Mouse (Mus musculus) left cerebral cortex, adult 2 months (tissue): Measurements from ENCODE around the gene Ino80b. TPM values are rescaled to one million over a fixed set of nuclear protein-coding genes. Genes with fewer than 3 reads are reported as not detected.

Experiments used
- DNase-seq, 2 experiments: peaks; one replicate each; pipeline ENCODE4 v3.0.0; 2021 to 2022; ENCODE audit warnings: low spot score in 2 of 2, mixed read lengths in 1 of 2; ENCODE audit errors: extremely low spot score in 1 of 2
- H3K27ac ChIP-seq: fragments of 200-600 bp; 2 replicates; pipeline ENCODE4 v1.8.1; 2022
- H3K4me3 ChIP-seq: fragments of 200-600 bp; 2 replicates; pipeline ENCODE4 v1.8.1; 2022
- CTCF ChIP-seq: fragments of 200-600 bp; IDR thresholded peaks from 2 replicates; pipeline ENCODE4 v1.8.1; 2022; ENCODE audit warnings: antibody characterized with exemption, mild to moderate bottlenecking, moderate library complexity
- intact Hi-C: fragments of 180-260 bp; cut with DNase I; formaldehyde crosslinking; loops from one replicate; pipeline ENCODE4 v1.15.1; 2025
- total RNA-seq, 2 experiments: library from RNA; stranded (reverse); gene quantifications; 2 replicates each; pipeline ENCODE4 v1.2.3; 2021

The Ino80b gene
- total RNA-seq, 2 experiments from 2014 or later = 19.9 to 22.2 TPM

GRCm38 (mm10) chr6:83115011-83115671 is 10.1 kb downstream of the Ino80b start, which contains the start of gene Mogs:
Mogs (plus strand) TSS chr6:83115496.
- peak within 1 kb of the TSS; percentile 60 for H3K4me3 ChIP-seq
- peak within 1 kb of the TSS; percentile 92 for H3K27ac ChIP-seq
- peak; percentile 50 for TF ChIP-seq CTCF
- intact Hi-C loops = loop anchor here (2.0 kb wide), 1 partner anchor 42 kb away; the partner anchor contains the start of genes 1700003E16Rik and Wdr54
- DNase-seq = peak; percentile 91 to 95

DNA sequence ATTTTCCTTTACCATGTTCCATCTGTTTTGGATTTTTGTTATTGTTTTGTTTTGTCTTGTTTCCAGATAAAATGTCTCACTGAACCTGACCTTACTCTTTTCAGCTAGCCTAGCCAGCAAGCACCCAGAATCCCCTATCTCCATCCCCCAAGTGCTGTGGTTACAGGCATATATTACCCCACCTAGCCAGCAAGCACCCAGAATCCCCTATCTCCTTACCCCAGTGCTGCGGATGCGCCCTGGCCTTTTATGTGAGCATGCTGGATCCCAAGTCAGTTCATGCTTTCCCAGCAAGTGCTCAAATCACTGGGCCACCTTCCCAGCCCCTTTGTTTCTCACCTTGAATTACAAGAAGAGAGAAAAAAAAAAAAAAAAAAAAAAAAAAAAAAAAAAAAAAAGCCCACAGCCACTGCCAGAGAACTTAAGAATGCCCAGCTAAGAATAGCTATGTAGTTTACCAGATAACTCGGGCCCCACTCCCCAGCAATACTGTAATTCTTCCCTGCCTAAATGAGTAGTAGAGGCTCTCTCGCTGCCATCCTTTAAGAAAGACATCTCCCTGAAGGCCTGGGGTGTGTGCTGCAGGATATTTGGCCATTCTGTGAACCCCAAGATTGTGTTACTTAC is 13.6 kb downstream of the Ino80b start:
- H3K4me3 ChIP-seq = no peak overlapping the region
- TF ChIP-seq CTCF = no peak
- intact Hi-C loops = no loop called here
- no peak overlapping the region for H3K27ac ChIP-seq
- no peak for DNase-seq

GRCm38 (mm10) chr6:83108762-83109668 is 16.2 kb downstream of the Ino80b start, which contains the start of gene Mrpl53:
Mrpl53 (plus strand) TSS chr6:83109040.
- peak within 1 kb of the TSS; percentile 94 for H3K27ac ChIP-seq
- no peak; the same call in 1 of the 2 replicates for TF ChIP-seq CTCF
- H3K4me3 ChIP-seq = peak within 1 kb of the TSS; percentile 98
- DNase-seq = peak; percentile 82 to 84
- intact Hi-C loops = loop anchor here (2.0 kb wide), 1 partner anchor 34 kb away; no protein-coding TSS in a partner anchor

DNA sequence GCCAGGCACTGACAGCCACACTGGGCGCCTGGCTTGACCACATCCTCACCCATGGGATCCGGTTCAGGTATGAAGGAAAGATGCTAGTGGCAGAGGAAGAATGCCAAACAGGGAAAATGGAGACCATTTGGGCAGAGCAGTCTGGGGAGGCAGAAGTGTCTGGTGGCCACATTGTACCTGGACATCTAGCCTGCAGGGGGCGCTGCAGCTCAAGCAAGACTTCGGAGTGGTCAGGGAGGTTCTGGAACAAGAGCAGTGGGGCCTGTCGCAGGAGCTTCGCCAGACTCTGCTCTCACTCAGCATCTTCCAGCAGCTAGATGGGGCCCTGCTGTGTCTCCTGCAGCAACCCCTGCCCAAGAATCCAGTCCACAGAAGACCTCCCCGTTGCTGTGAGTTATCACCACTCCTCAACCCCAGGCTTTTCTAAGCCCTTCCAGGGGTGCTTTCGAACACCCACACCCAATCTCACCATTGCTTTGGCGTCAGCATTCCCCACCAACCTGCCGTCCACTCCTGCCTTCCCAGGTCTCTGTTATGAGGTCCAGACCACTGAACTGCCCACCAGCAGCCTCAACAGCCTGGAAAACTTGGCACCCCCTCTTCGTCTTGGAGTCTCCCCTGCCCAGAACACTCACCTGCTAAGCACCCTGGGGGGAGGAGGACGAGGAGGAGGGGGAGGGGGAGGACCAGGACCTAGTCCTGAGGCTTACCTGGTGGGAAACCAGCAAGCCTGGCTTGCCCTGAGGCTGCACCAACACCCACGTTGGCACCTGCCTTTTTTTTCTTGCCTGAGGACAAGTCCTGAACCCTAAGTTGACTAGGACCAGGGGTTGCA is 17.4 kb downstream of the Ino80b start:
- Histone ChIP-seq H3K27ac (peak overlapping the region; percentile 94), H3K4me3 (peak overlapping the region; percentile 98)
- DNase-seq = peak; percentile 71
- intact Hi-C loops = loop anchor here (2.0 kb wide), 1 partner anchor 35 kb away; no protein-coding TSS in a partner anchor
- peak; percentile 81 for TF ChIP-seq CTCF

GRCm38 (mm10) chr6:83104158-83104557 is 21.1 kb downstream of the Ino80b start:
- no peak for DNase-seq
- intact Hi-C loops = no loop called here
- no peak for TF ChIP-seq CTCF
- Histone ChIP-seq H3K4me3 (no peak overlapping the region), H3K27ac (no peak overlapping the region)

GRCm38 (mm10) chr6:83103130-83103650 is 22.0 kb downstream of the Ino80b start:
- DNase-seq = no peak
- intact Hi-C loops = no loop called here
- no peak for TF ChIP-seq CTCF
- Histone ChIP-seq H3K27ac (peak overlapping the region; percentile 40; the same call in 1 of the 2 replicates), H3K4me3 (peak overlapping the region; percentile 72)

DNA sequence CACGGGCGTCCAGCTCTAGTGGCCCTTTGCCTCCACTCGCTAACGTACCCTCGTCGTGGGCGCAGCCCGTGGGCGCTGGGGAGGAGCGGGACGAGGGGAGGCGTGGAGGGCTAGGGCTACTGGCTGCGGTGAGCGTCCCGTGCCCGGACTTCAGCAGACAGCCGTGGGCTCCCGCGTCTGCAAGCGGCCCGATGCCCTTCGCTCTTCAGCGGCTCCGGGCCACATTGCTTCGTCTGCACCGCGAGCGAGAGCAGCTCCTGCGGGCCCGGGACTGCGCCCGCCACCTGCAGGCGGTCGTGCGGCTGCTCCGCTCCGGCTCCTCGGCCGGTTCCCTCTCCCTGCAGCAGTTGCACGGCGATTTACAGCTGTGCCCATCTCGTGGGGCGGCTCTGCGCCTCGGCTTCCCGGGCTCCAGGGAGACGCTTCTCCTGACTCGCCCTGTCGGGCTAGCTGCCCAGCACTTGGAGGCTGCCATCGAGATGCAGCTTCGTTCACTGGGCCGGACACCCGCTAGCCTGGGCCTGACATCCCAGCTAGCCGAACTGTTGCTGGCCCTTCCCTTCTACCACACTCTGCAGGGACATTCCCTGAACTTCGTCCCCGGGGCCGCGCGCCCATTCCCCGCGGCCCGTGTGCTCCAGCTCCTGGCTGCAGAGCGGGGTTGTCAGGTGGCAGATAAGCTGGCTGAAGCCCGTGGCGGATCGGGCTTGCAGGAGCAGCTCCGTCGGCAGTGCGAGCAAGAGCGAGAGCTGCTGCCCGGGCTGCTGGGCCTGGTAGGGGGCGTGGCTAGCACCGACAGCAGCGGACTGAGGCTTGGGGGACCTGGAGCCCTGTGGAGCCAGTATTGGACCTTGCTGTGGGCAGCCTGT is 23.3 kb downstream of the Ino80b start:
- peak; percentile 51 for TF ChIP-seq CTCF
- H3K4me3 ChIP-seq = peak overlapping the region; percentile 72
- peak; percentile 62 to 64 for DNase-seq
- intact Hi-C loops = loop anchor here (1.0 to 2.0 kb wide), 3 partner anchors 23 to 106 kb away; partner anchors contain the start of gene Aup1
- peak overlapping the region; percentile 90 for H3K27ac ChIP-seq

DNA sequence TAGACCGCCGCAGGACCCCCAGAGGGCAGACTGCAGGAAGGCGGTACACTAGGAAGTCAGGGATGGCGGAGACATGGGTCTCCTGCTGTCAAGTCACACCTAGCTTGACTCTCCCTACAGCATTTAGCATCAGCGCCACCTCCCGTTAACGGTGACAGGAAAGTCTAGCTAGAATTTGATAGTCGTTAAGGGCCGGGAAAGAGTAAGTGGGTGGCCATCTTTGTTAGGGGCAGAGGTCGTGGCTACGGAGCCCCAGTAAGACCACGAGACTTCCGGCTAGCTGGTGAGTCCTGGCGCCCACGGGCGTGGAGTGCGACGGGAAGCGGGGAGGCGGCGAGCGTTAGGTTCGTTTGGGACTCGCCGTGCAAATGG is 23.9 kb downstream of the Ino80b start, which contains the start of the genes Ccdc142 and Gm42688:
Gene Ccdc142, plus strand, starts transcription at position 286 of the 372 bp plus-strand sequence.
Gene Gm42688, plus strand, starts transcription at position 302 of the 372 bp plus-strand sequence.
- H3K27ac ChIP-seq = peak within 1 kb of the TSS; percentile 90
- intact Hi-C loops = loop anchor here (1.0 to 2.0 kb wide), 3 partner anchors 23 to 105 kb away; partner anchors contain the start of gene Aup1
- TF ChIP-seq CTCF = peak; percentile 49
- H3K4me3 ChIP-seq = peak within 1 kb of the TSS; percentile 72
- peak; percentile 80 to 86 for DNase-seq

DNA sequence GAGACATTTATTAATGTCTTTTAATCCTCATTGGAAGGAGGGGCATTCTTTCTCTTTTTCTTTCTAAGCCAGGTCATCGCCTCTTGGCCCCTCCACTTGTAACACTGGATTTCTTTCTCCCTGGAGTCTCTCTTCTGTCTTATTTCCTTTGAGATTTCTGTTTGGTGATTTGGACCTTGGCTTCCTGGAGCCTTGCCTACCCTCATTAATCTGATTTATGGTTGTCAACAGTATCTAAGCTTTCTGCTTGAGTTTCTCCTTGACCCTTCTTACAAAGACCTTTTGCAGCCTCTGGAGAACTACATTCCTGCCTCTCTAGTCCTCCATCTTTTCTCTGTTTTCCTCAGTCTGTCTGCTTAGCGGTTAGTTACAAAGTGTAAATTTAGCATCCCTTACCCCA is 26.8 kb downstream of the Ino80b start:
- no peak for TF ChIP-seq CTCF
- Histone ChIP-seq H3K4me3 (no peak overlapping the region), H3K27ac (no peak overlapping the region)
- intact Hi-C loops = no loop called here
- no peak for DNase-seq
